9 mouse cellular contexts compared by ENCODE assay signal in genomic region chr4:12511656-12512385, GRCm38 (mm10).
A peak's percentile ranks its signal among the peaks of the same experiment; 100 is the strongest.
DNase-seq lines count a peak whose midpoint lies in the region; ATAC-seq and TF ChIP-seq lines count a peak whose summit lies in the region.
"Had no signal": no experiment of that assay in that cellular context is flagged by ENCODE, and none has a peak within 500 bp of the region (broad histone marks: within the 10 kb centered on the region; RNA-seq: fewer than 3 reads in every experiment).

No protein-coding gene starts in this region.

- peak overlapping the region; percentile 23; the same call in 1 of the 2 replicates for H3K27ac ChIP-seq in hindbrain, embryonic 13.5 days
- H3K27ac ChIP-seq in hindbrain, embryonic 12.5 days = no peak overlapping the region
- H3K27ac ChIP-seq in intestine, embryonic 15.5 days = peak overlapping the region; percentile 40; the same call in 1 of the 2 replicates
- no peak overlapping the region for H3K27ac ChIP-seq in lung, postnatal 0 days (ENCODE audit: low read length)

- no peaks in the 10 kb centered on the region for H3K9me3 ChIP-seq in hindbrain, embryonic 13.5 days
- no peaks in the 10 kb centered on the region for H3K9me3 ChIP-seq in hindbrain, embryonic 12.5 days (replicated peaks)
- H3K9me3 ChIP-seq in intestine, embryonic 15.5 days = no peaks in the 10 kb centered on the region
- H3K9me3 ChIP-seq in lung, postnatal 0 days (ENCODE audit: low read length) = no peaks in the 10 kb centered on the region

- DNase-seq in brain, adult 2 months (ENCODE audit: low read depth, low spot score) = peak; percentile 95
- peak; percentile 83 to 94 for DNase-seq in frontal cortex, postnatal 36 days (ENCODE audit: low spot score in 2 of 2)
- DNase-seq in lung, postnatal 0 days (ENCODE audit: low spot score) = peak; percentile 76
- DNase-seq in telencephalon, adult 2 months (ENCODE audit: low read depth, low spot score) = peak; percentile 93
- DNase-seq in spleen, postnatal 14 days (ENCODE audit: low spot score in 2 of 2) = no peak

- TF ChIP-seq CTCF in lung, postnatal 0 days (IDR thresholded peaks at IDR 0.05) = no peak

- no peaks in the 10 kb centered on the region for H3K36me3 ChIP-seq in hindbrain, embryonic 13.5 days
- H3K36me3 ChIP-seq in hindbrain, embryonic 12.5 days = no peaks in the 10 kb centered on the region
- H3K36me3 ChIP-seq in intestine, embryonic 15.5 days = no peaks in the 10 kb centered on the region
- H3K36me3 ChIP-seq in lung, postnatal 0 days (ENCODE audit: insufficient read depth, low read length) = no peaks in the 10 kb centered on the region

- no peaks in the 10 kb centered on the region for H3K27me3 ChIP-seq in hindbrain, embryonic 13.5 days
- no peaks in the 10 kb centered on the region for H3K27me3 ChIP-seq in hindbrain, embryonic 12.5 days
- no peaks in the 10 kb centered on the region for H3K27me3 ChIP-seq in intestine, embryonic 15.5 days (replicated peaks)
- H3K27me3 ChIP-seq in lung, postnatal 0 days (replicated peaks; ENCODE audit: insufficient read depth, low read length) = no peaks in the 10 kb centered on the region
- H3K27me3 ChIP-seq: CH12.LX had no signal

- H3K4me3 ChIP-seq in hindbrain, embryonic 13.5 days = no peak overlapping the region
- H3K4me3 ChIP-seq in hindbrain, embryonic 12.5 days = no peak overlapping the region
- H3K4me3 ChIP-seq in intestine, embryonic 15.5 days (replicated peaks) = no peak overlapping the region
- no peak overlapping the region for H3K4me3 ChIP-seq in lung, postnatal 0 days (ENCODE audit: low read depth, low read length)

- 63% methylated on average over 10 of the region's 10 CpGs for WGBS in hindbrain, embryonic 13.5 days
- WGBS in hindbrain, embryonic 12.5 days = 72% methylated on average over 10 of the region's 10 CpGs
- 41% methylated on average over 10 of the region's 10 CpGs for WGBS in intestine, embryonic 15.5 days
- 49% methylated on average over 10 of the region's 10 CpGs for WGBS in lung, postnatal 0 days

- TF ChIP-seq EP300 in lung, postnatal 0 days (IDR thresholded peaks at IDR 0.05) = no peak

- no peak overlapping the region for H3K4me2 ChIP-seq in hindbrain, embryonic 13.5 days
- no peak overlapping the region for H3K4me2 ChIP-seq in hindbrain, embryonic 12.5 days (replicated peaks)
- no peak overlapping the region for H3K4me2 ChIP-seq in intestine, embryonic 15.5 days (replicated peaks)
- H3K4me2 ChIP-seq in lung, postnatal 0 days (replicated peaks; ENCODE audit: low read depth, low read length) = no peak overlapping the region

- ATAC-seq in hindbrain, embryonic 13.5 days (ENCODE audit: low FRiP score) = no peak
- ATAC-seq in hindbrain, embryonic 12.5 days (ENCODE audit: low FRiP score) = no peak
- ATAC-seq in intestine, embryonic 15.5 days = peak; percentile 80
- peak; percentile 80 for ATAC-seq in lung, postnatal 0 days

- H3K4me1 ChIP-seq in hindbrain, embryonic 13.5 days (replicated peaks) = peaks cover 19% of the 10 kb centered on the region
- peaks cover 9% of the 10 kb centered on the region for H3K4me1 ChIP-seq in hindbrain, embryonic 12.5 days
- 0 out of 2 replicates have a peak, but pooled peaks cover 7% of the 10 kb centered on the region for H3K4me1 ChIP-seq in intestine, embryonic 15.5 days (replicated peaks)
- H3K4me1 ChIP-seq in lung, postnatal 0 days (ENCODE audit: insufficient read depth, low read depth, low read length) = no peaks in the 10 kb centered on the region

- no peak overlapping the region for H3K9ac ChIP-seq in hindbrain, embryonic 13.5 days
- H3K9ac ChIP-seq in hindbrain, embryonic 12.5 days = no peak overlapping the region
- no peak overlapping the region for H3K9ac ChIP-seq in intestine, embryonic 15.5 days
- no peak overlapping the region for H3K9ac ChIP-seq in lung, postnatal 0 days (replicated peaks; ENCODE audit: low read depth)

Comparison
In these comparisons a context has a peak if more than half of its experiments do, and no peak if none do; other contexts are left out.
1. H3K27ac ChIP-seq: peak in hindbrain, embryonic 13.5 days (single experiment) and intestine, embryonic 15.5 days (single experiment); none in hindbrain, embryonic 12.5 days (single experiment) and lung, postnatal 0 days (single experiment).
2. ATAC-seq: peak in intestine, embryonic 15.5 days (single experiment) and lung, postnatal 0 days (single experiment); none in hindbrain, embryonic 13.5 days (single experiment) and hindbrain, embryonic 12.5 days (single experiment).
3. DNase-seq: peak in brain, adult 2 months (single experiment), frontal cortex, postnatal 36 days (2 of 2), lung, postnatal 0 days (single experiment) and telencephalon, adult 2 months (single experiment); none in spleen, postnatal 14 days (0 of 2).